Mouse (Mus musculus): ENCODE measurements around the gene Gm49380. TPM values are rescaled to one million over a fixed set of nuclear protein-coding genes. Genes with fewer than 3 reads are reported as not detected.

Gm49380 gene
- polyA plus RNA-seq, 1 experiment: 0.67 TPM

DNA sequence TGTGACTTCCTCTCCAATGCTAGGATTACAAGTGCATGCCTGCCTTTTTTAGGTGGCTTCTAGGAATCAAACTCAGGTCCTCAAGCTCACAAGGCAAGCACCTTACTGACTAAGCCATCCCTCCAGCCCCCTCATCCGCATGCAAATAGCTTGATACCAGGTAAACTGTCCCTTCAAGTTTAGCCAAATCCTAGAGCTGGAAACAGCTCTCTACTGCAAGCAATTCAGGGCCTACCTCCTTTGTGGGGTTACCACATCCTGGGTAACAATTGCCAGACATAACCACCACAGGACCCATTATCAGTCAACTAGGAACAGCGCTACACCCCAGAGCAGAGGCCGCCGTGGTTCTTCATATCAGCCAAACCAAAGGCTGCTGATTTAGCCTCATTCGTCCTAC, 82.2 kb downstream of the Gm49380 start:
- Histone ChIP-seq H3K9ac (ENCODE audit: low read depth, poor library complexity, severe bottlenecking) (no peak overlapping the region), H3K4me3 (ENCODE audit: low read depth, low read length) (no peak overlapping the region), H3K9me3 (replicated peaks; ENCODE audit: control insufficient read depth, insufficient read depth, low read length, poor library complexity, severe bottlenecking) (no peaks in the 10 kb centered on the region), H3K36me3 (ENCODE audit: control insufficient read depth, insufficient read depth, low read length, poor library complexity, severe bottlenecking) (no peaks in the 10 kb centered on the region), H3K27me3 (ENCODE audit: control insufficient read depth, insufficient read depth, low read length, poor library complexity, severe bottlenecking) (no peaks in the 10 kb centered on the region), H3K27ac (ENCODE audit: insufficient read depth, low read length) (no peak overlapping the region), H3K4me1 (ENCODE audit: control insufficient read depth, insufficient read depth, low read length) (no peaks in the 10 kb centered on the region)
- TF ChIP-seq EP300 (IDR thresholded peaks at IDR 0.05; ENCODE audit: insufficient read depth, low read depth, low read length) (no peak), POLR2A (IDR thresholded peaks at IDR 0.05; ENCODE audit: insufficient read depth, low read length) (no peak), CTCF (IDR thresholded peaks at IDR 0.05; ENCODE audit: low read depth, low read length) (no peak)

DNA sequence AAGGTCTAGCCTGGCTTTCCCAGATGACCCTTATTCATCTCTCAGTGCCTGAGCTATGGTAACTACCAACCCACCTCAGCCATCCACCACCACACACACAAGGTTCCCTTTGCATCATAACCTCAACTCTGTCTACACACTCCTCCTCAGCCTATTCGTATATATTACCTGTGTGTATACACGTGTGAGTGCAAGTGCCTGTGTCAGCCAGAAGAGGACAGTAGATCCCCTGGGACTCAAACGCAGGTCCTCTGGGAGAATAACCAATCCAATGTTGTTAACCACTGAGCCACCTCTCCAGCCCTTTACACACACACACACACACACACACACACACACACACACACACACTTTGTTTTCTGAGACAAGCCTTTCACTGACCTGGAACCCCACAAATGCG, 82.7 kb downstream of the Gm49380 start:
- no peak for TF ChIP-seq CTCF (IDR thresholded peaks at IDR 0.05; ENCODE audit: low read depth, low read length)
- TF ChIP-seq EP300 (IDR thresholded peaks at IDR 0.05; ENCODE audit: insufficient read depth, low read depth, low read length): no peak
- no peak for TF ChIP-seq POLR2A (IDR thresholded peaks at IDR 0.05; ENCODE audit: insufficient read depth, low read length)
- Histone ChIP-seq H3K36me3 (ENCODE audit: control insufficient read depth, insufficient read depth, low read length, poor library complexity, severe bottlenecking) (no peaks in the 10 kb centered on the region), H3K9me3 (replicated peaks; ENCODE audit: control insufficient read depth, insufficient read depth, low read length, poor library complexity, severe bottlenecking) (no peaks in the 10 kb centered on the region), H3K9ac (ENCODE audit: low read depth, poor library complexity, severe bottlenecking) (no peak overlapping the region), H3K27ac (ENCODE audit: insufficient read depth, low read length) (no peak overlapping the region), H3K27me3 (ENCODE audit: control insufficient read depth, insufficient read depth, low read length, poor library complexity, severe bottlenecking) (no peaks in the 10 kb centered on the region), H3K4me1 (ENCODE audit: control insufficient read depth, insufficient read depth, low read length) (no peaks in the 10 kb centered on the region), H3K4me3 (ENCODE audit: low read depth, low read length) (no peak overlapping the region)

DNA sequence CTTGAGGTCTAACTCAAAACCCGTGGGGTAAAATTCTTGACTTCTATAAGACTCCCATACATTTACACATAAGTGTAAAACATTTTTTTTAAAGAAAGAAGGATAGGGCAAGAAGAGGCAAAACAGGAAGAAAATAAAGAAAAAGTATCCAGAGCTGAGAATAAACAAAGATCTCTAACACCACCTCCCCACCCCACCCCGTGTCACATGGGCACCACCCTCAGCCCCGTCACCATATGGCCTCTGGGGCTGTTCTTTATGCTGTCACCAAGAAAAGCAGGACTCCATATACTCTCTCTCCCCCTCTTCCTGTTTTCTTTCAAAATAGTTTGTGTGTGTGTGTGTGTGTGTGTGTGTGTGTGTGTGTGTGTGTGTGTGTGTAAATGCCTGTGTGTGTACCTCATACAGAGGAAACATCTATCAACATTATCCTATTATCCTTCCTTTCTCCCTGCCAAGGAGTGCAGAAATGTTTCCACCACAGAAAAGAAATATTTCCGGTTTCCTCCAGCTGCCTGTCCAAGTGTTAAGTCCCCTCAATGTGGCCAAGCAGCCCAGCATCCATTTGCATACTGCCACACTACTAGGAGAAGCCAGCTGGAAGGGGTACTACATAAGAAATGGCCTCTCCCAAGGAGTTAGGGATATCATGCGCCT, 83.6 kb downstream of the Gm49380 start:
- Histone ChIP-seq H3K9me3 (replicated peaks; ENCODE audit: control insufficient read depth, insufficient read depth, low read length, poor library complexity, severe bottlenecking) (no peaks in the 10 kb centered on the region), H3K4me1 (ENCODE audit: control insufficient read depth, insufficient read depth, low read length) (no peaks in the 10 kb centered on the region), H3K27ac (ENCODE audit: insufficient read depth, low read length) (no peak overlapping the region), H3K36me3 (ENCODE audit: control insufficient read depth, insufficient read depth, low read length, poor library complexity, severe bottlenecking) (no peaks in the 10 kb centered on the region), H3K9ac (ENCODE audit: low read depth, poor library complexity, severe bottlenecking) (no peak overlapping the region), H3K27me3 (ENCODE audit: control insufficient read depth, insufficient read depth, low read length, poor library complexity, severe bottlenecking) (no peaks in the 10 kb centered on the region), H3K4me3 (ENCODE audit: low read depth, low read length) (no peak overlapping the region)
- TF ChIP-seq CTCF (IDR thresholded peaks at IDR 0.05; ENCODE audit: low read depth, low read length) (no peak), EP300 (IDR thresholded peaks at IDR 0.05; ENCODE audit: insufficient read depth, low read depth, low read length) (no peak)

DNA sequence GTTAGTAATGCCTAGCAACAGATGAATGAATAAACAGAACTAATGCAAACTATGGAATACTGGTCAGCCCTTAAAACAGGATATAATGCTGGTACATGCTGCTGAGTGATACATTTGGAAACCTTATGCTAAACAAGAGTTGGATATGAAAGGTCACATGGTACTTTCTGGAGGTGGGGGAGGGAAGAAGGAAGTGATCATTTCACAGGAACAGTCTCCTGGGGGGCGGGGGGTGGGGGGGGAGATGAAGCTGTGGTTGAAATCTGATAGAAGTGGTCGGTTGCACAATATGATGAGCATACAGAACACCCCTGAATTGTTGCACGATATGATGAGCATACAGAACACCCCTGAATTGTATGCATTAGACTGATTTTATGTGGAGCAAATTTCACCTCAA, 89.2 kb downstream of the Gm49380 start:
- Histone ChIP-seq H3K27ac (ENCODE audit: insufficient read depth, low read length) (no peak overlapping the region), H3K36me3 (ENCODE audit: control insufficient read depth, insufficient read depth, low read length, poor library complexity, severe bottlenecking) (no peaks in the 10 kb centered on the region), H3K9ac (ENCODE audit: low read depth, poor library complexity, severe bottlenecking) (no peak overlapping the region), H3K4me1 (ENCODE audit: control insufficient read depth, insufficient read depth, low read length) (no peaks in the 10 kb centered on the region), H3K9me3 (replicated peaks; ENCODE audit: control insufficient read depth, insufficient read depth, low read length, poor library complexity, severe bottlenecking) (no peaks in the 10 kb centered on the region), H3K27me3 (ENCODE audit: control insufficient read depth, insufficient read depth, low read length, poor library complexity, severe bottlenecking) (no peaks in the 10 kb centered on the region), H3K4me3 (ENCODE audit: low read depth, low read length) (no peak overlapping the region)
- no peak for TF ChIP-seq CTCF (IDR thresholded peaks at IDR 0.05; ENCODE audit: low read depth, low read length)
- TF ChIP-seq EP300 (IDR thresholded peaks at IDR 0.05; ENCODE audit: insufficient read depth, low read depth, low read length): no peak
- no peak for TF ChIP-seq POLR2A (IDR thresholded peaks at IDR 0.05; ENCODE audit: insufficient read depth, low read length)

DNA sequence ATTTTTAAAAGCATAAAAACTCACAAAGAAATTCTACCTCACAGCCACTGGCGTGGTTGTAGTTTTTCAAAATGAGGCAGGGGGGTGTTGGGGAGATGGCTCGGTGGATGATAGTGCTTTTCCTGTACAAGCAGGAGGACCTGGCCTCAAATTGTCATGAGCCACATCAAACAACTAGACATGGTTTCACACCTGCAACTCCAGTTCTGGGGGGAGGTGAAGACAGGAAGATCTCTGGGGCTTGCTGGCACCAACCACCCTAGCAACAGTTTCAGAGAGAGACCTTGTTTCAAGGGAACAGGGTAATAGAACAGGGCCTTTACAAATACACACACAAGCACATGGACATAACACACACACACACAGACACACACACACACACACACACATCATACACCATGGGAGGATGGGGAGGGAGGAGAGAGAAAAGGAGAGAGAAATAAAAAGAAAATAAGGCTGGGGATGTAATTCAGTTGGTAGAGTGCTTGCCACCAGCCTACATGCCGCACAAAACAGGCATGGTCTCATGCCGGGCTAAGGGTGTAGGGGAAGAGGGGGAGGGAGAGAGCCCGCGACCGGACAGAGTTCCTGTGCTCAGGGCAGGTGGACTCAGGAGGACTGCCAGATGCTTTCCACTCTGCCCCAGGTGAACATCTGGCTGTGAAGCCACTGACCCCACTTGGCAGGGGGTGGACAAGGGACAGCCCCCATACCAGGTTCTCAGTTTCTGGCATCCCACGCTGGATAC, 91.0 kb downstream of the Gm49380 start:
- no peak overlapping the region for H3K9ac ChIP-seq (ENCODE audit: low read depth, poor library complexity, severe bottlenecking)
- no peak for TF ChIP-seq CTCF (IDR thresholded peaks at IDR 0.05; ENCODE audit: low read depth, low read length)
- TF ChIP-seq POLR2A (IDR thresholded peaks at IDR 0.05; ENCODE audit: insufficient read depth, low read length): no peak
- TF ChIP-seq EP300 (IDR thresholded peaks at IDR 0.05; ENCODE audit: insufficient read depth, low read depth, low read length): no peak
- H3K4me1 ChIP-seq (ENCODE audit: control insufficient read depth, insufficient read depth, low read length): no peaks in the 10 kb centered on the region
- no peaks in the 10 kb centered on the region for H3K27me3 ChIP-seq (ENCODE audit: control insufficient read depth, insufficient read depth, low read length, poor library complexity, severe bottlenecking)
- no peaks in the 10 kb centered on the region for H3K9me3 ChIP-seq (replicated peaks; ENCODE audit: control insufficient read depth, insufficient read depth, low read length, poor library complexity, severe bottlenecking)
- no peaks in the 10 kb centered on the region for H3K36me3 ChIP-seq (ENCODE audit: control insufficient read depth, insufficient read depth, low read length, poor library complexity, severe bottlenecking)
- no peak overlapping the region for H3K27ac ChIP-seq (ENCODE audit: insufficient read depth, low read length)
- H3K4me3 ChIP-seq (ENCODE audit: low read depth, low read length): no peak overlapping the region

DNA sequence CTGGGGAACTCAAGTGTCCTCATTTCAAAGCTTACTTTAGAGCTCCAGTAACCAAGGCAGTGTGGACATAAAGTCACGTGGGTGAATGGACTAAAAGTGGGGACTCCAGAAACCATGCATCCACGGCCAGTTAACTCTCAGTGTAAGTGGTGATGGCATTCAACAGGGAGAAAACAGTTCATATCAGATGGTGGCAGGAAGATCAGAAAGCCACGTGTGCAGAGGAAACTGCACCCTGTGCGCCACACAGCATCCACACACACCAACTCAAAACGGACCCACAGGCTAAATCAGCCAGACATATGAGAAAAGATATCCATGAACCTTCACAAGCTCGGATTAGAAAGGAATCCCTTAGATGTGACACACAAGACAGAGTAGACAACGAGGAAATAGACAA, 93.3 kb downstream of the Gm49380 start:
- H3K36me3 ChIP-seq (ENCODE audit: control insufficient read depth, insufficient read depth, low read length, poor library complexity, severe bottlenecking): no peaks in the 10 kb centered on the region
- H3K27me3 ChIP-seq (ENCODE audit: control insufficient read depth, insufficient read depth, low read length, poor library complexity, severe bottlenecking): no peaks in the 10 kb centered on the region
- H3K4me1 ChIP-seq (ENCODE audit: control insufficient read depth, insufficient read depth, low read length): no peaks in the 10 kb centered on the region
- H3K9ac ChIP-seq (ENCODE audit: low read depth, poor library complexity, severe bottlenecking): no peak overlapping the region
- no peak overlapping the region for H3K27ac ChIP-seq (ENCODE audit: insufficient read depth, low read length)
- TF ChIP-seq POLR2A (IDR thresholded peaks at IDR 0.05; ENCODE audit: insufficient read depth, low read length) (no peak), CTCF (IDR thresholded peaks at IDR 0.05; ENCODE audit: low read depth, low read length) (no peak), EP300 (IDR thresholded peaks at IDR 0.05; ENCODE audit: insufficient read depth, low read depth, low read length) (no peak)
- H3K9me3 ChIP-seq (replicated peaks; ENCODE audit: control insufficient read depth, insufficient read depth, low read length, poor library complexity, severe bottlenecking): no peaks in the 10 kb centered on the region
- H3K4me3 ChIP-seq (ENCODE audit: low read depth, low read length): no peak overlapping the region
